Mouse (Mus musculus) lung, postnatal 4 days (tissue): ENCODE measurements around the gene Cfap221.
A peak's percentile ranks its signal among the peaks of the same experiment; 100 is the strongest.

ENCODE experiments used
- DNase-seq, 2 experiments: peaks; one replicate each; pipeline ENCODE4 v3.0.0; 2021

Cfap221 gene

DNA sequence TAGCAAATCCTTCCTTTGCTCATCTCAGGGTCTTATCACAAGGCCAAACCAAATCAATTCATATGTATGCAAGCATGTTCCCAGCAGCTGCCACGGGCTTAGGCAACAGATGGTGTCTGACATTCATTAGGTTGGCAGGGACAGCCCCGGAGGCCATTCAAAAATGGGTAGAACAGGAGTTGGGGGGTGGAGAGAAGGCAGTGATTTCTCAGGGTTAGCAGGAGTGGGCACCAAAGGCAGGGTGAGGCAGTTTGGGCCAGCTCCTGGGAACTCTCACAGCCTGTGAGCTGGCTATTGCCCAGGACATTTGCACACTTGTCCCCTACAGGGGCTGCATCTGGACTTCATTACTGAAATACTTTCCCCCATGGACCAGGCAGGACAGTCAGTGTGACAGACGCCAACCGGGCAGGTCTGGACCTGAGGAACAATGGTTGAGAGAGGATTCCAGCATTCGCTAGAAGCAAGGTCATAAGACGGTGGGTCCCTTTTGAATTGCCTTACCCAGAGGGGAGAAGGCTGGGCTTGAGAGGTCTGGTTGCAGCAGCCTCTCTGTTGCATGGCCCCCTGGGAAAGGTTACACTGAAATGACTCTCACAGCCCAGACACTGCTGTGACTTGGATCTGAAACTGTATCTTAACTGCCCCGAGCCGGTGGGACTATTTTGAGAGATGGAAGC is 94.3 kb downstream of the Cfap221 start:
- no peak for DNase-seq

DNA sequence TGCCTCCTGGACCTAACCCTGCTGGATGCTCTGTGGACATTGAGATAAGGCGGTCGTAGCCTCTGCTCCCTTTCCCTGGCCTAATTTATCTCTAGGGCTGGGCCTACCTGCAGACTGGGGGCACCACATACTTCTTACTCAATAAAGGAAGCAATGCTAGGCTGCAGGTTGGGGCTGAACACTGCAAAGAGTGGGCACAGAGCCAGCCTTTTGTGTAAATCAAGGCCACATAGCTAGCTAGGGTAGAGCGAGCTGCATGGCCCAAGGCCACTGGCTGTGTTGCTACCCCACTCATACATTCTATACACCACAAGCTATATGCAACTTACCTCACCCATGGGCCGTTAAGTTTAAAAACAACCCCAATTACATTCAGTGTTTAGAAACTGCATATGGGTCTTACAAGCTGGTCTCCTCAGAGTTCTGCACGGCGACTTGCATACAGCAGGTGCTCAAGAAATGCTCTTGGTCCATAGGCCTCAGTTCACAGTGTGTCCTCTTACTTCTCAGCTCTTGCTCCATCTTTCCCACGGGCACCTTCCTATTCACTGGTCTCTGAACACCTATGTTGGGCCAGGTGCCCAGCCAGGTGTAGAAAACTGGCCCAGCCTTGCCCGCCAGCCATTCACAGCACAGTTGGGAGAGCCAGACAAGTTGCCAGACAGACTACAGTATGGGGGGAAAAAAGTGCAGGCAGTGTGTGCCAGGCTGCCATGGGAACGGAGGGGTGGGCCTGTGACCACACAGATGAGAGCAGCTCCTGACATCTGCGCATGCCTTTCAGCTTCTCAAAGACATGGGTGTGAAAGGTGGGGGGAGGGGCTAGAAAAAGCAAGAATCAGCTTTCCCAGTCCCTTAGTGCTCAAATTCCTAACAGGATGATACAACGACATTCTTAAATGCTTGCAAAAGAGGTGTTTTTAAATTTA is 97.6 kb downstream of the Cfap221 start:
- DNase-seq = peak in 1 of 2 experiments; percentile 63

DNA sequence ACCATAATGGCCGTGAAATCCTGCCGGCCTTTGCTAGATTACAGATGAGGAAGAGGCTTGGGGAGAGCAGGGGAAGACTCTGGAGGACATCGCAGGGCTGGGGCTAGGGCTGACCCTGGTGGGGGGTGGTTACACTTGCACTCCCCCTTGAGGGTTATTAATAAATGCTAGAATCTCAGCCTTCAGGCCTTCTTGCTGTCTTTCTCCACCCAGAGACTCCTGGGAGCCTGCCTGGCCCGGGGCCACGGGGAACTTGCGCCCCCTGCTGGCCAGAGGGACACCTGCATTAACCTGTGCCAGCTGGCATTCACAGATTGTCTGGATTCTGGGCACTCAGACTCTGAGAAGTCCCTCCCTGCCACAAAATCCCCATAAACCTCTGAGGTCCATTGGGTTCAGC is 102.1 kb downstream of the Cfap221 start:
- peak; percentile 80 to 81 for DNase-seq

DNA sequence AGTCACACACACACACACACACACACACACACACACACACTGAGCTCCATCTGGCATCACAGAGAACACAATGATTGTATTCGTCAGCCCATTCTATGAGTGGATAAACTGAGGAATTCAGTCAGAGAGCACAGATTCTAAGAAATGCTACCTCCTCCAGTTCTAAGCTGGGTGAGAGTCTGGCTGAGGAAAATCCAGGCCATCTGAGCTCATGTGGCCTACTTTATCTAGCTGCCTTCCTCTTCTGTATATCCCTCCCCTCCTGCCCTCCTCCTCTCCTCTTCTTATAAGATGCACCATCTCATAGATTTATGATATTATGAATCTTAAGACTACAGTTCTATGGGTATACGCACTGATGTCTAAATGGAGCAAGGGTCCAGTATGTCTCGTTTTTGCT is 103.4 kb downstream of the Cfap221 start:
- DNase-seq = no peak

DNA sequence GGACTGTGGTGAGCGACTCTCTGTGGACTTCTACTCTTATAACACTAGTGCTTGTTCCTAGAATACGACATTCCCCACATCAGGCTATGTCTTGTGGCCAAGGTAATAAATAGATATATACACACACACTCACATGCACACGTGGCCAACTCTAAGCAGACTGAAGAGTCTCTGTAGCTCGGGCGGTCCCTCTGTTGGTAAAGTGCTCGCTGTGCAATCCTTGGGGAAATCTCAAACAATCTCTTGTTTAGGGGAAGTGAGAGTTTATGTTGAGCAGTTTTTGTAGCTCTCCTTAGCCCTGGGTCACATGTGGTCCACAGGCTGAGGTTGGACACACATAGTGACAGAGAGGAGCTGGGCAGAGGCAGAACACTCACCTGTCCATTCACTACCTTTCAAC is 104.1 kb downstream of the Cfap221 start:
- DNase-seq = no peak

DNA sequence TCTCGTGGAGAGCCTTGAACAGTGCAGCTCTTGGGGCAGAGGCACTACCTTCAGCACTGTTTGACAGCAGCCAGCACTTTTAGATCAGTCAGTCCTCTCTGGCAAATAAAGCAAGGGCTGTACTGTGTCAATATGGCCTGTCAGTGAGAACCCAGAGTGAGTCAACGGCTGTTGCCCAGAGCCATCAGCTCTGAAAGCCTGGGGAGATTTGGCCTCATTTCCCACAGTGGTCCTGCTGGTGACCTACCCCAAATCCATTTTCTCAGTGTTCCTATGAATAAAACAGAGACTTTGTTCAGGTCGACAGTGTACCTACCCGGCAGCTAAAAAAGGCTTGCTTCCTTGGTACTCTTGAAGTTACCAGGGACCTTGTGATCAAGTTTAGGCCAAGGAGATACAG is 105.2 kb downstream of the Cfap221 start:
- DNase-seq = no peak

DNA sequence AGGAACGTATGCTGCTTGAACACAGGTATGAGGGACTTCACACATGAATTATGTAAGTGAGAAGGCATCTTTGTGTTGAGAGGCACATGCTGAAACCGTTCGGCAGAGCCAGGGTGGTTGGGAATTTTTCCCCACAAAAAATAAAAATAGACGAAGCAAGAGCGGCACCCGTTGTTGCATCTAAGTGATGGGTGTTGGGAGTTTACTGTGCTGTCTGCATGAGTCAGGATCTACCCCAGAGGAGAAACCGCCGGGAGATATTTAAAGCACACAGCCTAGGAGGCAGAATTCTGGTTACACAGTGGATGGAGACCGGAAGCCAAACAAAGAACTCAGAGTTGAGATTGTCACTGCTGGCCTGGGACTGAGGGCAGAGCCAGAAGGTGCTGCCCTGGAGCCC is 105.9 kb downstream of the Cfap221 start:
- DNase-seq = no peak

DNA sequence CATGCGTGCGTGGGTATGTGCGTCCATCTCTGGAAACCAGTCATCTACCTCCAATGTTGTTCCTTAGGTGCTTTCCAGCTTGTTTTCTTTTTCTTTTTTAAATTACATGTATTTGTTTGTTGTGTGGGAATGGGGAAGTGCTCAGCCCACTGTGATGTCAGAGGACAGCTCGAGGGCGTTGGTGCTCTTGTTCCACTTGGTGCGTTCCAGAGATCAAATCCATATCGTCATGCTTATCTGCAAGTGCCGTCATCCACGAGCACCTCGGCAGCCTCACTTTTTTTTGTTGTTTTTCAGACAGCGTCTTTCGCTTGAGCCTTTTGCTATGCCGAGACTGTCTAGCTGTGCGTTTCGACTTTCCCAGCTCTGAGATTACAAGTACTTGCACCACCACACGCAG is 107.7 kb downstream of the Cfap221 start:
- no peak for DNase-seq

DNA sequence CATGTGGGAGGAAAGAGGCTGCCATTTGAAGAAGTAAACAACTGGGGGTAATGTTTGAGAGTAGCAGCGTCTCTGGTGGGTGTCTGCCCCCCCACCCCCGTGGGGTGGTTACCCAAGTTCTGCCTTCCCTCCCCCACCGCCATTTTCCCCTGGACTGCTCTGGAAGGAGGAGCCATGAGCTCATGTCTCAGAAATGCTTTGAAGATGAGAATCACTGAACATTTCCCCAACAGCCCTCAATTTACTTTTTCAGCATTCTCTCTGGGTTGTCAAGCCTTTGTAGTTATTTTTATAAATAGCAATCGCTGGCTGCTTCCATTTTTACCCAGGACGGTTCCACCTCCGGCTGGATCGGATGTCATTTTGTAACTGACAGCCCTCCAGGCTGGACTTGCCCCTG is 110.7 kb downstream of the Cfap221 start:
- peak; percentile 53 to 74 for DNase-seq

DNA sequence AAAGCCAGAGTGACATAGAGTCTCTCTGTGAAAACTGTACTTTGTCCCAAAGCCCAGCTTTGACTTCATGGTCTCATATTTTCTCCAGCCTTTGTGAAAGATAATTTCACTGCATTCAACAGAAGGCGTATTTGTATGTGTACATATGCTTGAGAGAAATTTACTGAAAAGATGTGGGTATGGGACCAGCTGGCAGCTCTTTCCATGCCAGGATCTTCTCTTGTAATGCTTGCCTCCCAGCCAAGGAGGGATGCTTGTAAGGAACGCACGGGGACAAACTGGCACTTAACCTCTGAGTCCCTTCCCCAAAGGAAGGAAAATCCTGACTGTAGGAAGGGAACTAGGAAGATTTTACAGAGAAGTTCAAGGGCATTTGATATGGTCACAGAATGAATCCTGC is 112.8 kb downstream of the Cfap221 start:
- no peak for DNase-seq

DNA sequence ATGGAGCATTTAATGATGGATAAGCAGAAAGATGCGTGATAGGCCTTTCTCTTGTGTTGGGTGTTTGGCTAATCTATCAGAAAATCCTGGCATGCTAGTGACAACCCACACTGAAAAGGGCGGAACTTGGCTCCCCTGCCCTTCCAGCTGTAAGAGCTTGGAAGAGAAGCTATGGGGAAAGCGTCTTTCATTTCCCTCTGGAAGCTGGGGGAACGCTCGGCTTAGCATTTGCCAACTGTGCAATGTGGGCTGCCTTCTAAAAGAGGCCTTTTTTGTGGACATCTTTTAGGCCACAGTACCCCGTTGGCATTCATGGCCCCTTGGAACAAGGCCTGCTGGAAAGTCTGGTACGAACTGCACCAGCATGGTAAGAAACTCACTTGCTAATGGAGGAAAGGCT is 118.1 kb downstream of the Cfap221 start:
- peak; percentile 50 to 78 for DNase-seq

DNA sequence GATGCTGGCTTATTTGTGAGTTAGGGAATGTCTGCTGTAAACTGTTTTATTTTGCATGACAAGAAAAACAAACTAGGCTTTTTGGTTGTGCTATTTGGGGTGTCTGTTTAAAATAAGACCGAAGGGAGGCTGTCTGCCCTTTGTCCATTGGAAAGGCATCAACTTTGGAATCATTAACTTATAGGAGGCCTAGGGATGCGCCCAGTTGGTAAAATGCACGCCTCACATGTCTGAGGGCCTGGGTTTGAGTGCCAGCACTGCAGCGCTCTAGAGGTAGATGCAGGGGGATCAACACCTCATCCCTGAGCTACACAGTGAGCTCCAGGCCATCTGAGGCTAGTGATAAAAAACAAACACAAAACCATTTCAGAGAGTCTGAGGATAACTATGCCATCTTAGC is 119.6 kb downstream of the Cfap221 start:
- DNase-seq = no peak
